Mouse (Mus musculus): Measurements from ENCODE around the gene Ssh1. TPM values are rescaled to one million over a fixed set of nuclear protein-coding genes. Genes with fewer than 3 reads are reported as not detected.
A peak's percentile ranks its signal among the peaks of the same experiment; 100 is the strongest.

Gene Ssh1
- polyA plus RNA-seq, 1 experiment from 2014 or later = 5.3 TPM

GRCm38 (mm10) chr5:113952519-113952918 lies 41.2 kb downstream of the Ssh1 start:
- Histone ChIP-seq H3K9ac (ENCODE audit: low read length) (no peak overlapping the region), H3K27me3 (ENCODE audit: control insufficient read depth, insufficient read depth, low read length) (no peaks in the 10 kb centered on the region), H3K4me2 (replicated peaks; ENCODE audit: low read depth) (no peak overlapping the region), H3K27ac (replicated peaks) (no peak overlapping the region), H3K4me1 (replicated peaks; ENCODE audit: control insufficient read depth, insufficient read depth) (no peaks in the 10 kb centered on the region), H3K36me3 (ENCODE audit: control insufficient read depth, insufficient read depth, low read length) (peaks cover 26% of the 10 kb centered on the region), H3K9me3 (ENCODE audit: control insufficient read depth, low read length) (no peaks in the 10 kb centered on the region), H3K4me3 (ENCODE audit: low read depth, low read length) (no peak overlapping the region)
- WGBS = 72% methylated on average over 10 of the region's 10 CpGs
- DNase-seq (ENCODE audit: low spot score) (no peak), ATAC-seq (ENCODE audit: low FRiP score, low TSS enrichment) (no peak)
- TF ChIP-seq EP300 (optimal IDR thresholded peaks at IDR 0.05) (no peak), CTCF (IDR thresholded peaks at IDR 0.05; ENCODE audit: low read depth) (no peak)

- Histone ChIP-seq H3K4me2 (replicated peaks; ENCODE audit: low read depth) (no peak overlapping the region), H3K27ac (replicated peaks) (no peak overlapping the region), H3K4me1 (replicated peaks; ENCODE audit: control insufficient read depth, insufficient read depth) (no peaks in the 10 kb centered on the region), H3K9me3 (ENCODE audit: control insufficient read depth, low read length) (no peaks in the 10 kb centered on the region), H3K36me3 (ENCODE audit: control insufficient read depth, insufficient read depth, low read length) (peaks cover 26% of the 10 kb centered on the region), H3K27me3 (ENCODE audit: control insufficient read depth, insufficient read depth, low read length) (no peaks in the 10 kb centered on the region), H3K4me3 (ENCODE audit: low read depth, low read length) (no peak overlapping the region), H3K9ac (ENCODE audit: low read length) (no peak overlapping the region)
- 44% methylated on average over 11 of the region's 11 CpGs for WGBS
- TF ChIP-seq CTCF (IDR thresholded peaks at IDR 0.05; ENCODE audit: low read depth) (no peak), EP300 (optimal IDR thresholded peaks at IDR 0.05) (no peak)
- no peak for ATAC-seq (ENCODE audit: low FRiP score, low TSS enrichment)
- no peak for DNase-seq (ENCODE audit: low spot score)
These were observed 42.0 kb downstream of the Ssh1 start for GRCm38 (mm10) chr5:113951693-113952071.

GRCm38 (mm10) chr5:113950786-113951692 lies 42.7 kb downstream of the Ssh1 start:
- H3K4me3 ChIP-seq (ENCODE audit: low read depth, low read length) = no peak overlapping the region
- WGBS = 72% methylated on average over 19 of the region's 19 CpGs
- ATAC-seq (ENCODE audit: low FRiP score, low TSS enrichment) (0 out of 2 replicates have a peak, but pooled peaks have one; percentile 15), DNase-seq (ENCODE audit: low spot score) (no peak)
- H3K36me3 ChIP-seq (ENCODE audit: control insufficient read depth, insufficient read depth, low read length) = peaks cover 31% of the 10 kb centered on the region
- H3K4me2 ChIP-seq (replicated peaks; ENCODE audit: low read depth) = no peak overlapping the region
- H3K9ac ChIP-seq (ENCODE audit: low read length) = no peak overlapping the region
- H3K27me3 ChIP-seq (ENCODE audit: control insufficient read depth, insufficient read depth, low read length) = no peaks in the 10 kb centered on the region
- no peak overlapping the region for H3K27ac ChIP-seq (replicated peaks)
- H3K4me1 ChIP-seq (replicated peaks; ENCODE audit: control insufficient read depth, insufficient read depth) = no peaks in the 10 kb centered on the region
- H3K9me3 ChIP-seq (ENCODE audit: control insufficient read depth, low read length) = no peaks in the 10 kb centered on the region
- TF ChIP-seq EP300 (optimal IDR thresholded peaks at IDR 0.05) (no peak), CTCF (IDR thresholded peaks at IDR 0.05; ENCODE audit: low read depth) (no peak)

GRCm38 (mm10) chr5:113950133-113950532 lies 43.6 kb downstream of the Ssh1 start:
- Histone ChIP-seq H3K4me2 (replicated peaks; ENCODE audit: low read depth) (no peak overlapping the region), H3K9ac (ENCODE audit: low read length) (no peak overlapping the region), H3K36me3 (ENCODE audit: control insufficient read depth, insufficient read depth, low read length) (peaks cover 36% of the 10 kb centered on the region), H3K9me3 (ENCODE audit: control insufficient read depth, low read length) (no peaks in the 10 kb centered on the region), H3K27me3 (ENCODE audit: control insufficient read depth, insufficient read depth, low read length) (no peaks in the 10 kb centered on the region), H3K27ac (replicated peaks) (no peak overlapping the region), H3K4me3 (ENCODE audit: low read depth, low read length) (no peak overlapping the region), H3K4me1 (replicated peaks; ENCODE audit: control insufficient read depth, insufficient read depth) (no peaks in the 10 kb centered on the region)
- DNase-seq (ENCODE audit: low spot score) (no peak), ATAC-seq (ENCODE audit: low FRiP score, low TSS enrichment) (no peak)
- TF ChIP-seq EP300 (optimal IDR thresholded peaks at IDR 0.05) = no peak
- no peak for TF ChIP-seq CTCF (IDR thresholded peaks at IDR 0.05; ENCODE audit: low read depth)
- 85% methylated on average over 17 of the region's 17 CpGs for WGBS

DNA sequence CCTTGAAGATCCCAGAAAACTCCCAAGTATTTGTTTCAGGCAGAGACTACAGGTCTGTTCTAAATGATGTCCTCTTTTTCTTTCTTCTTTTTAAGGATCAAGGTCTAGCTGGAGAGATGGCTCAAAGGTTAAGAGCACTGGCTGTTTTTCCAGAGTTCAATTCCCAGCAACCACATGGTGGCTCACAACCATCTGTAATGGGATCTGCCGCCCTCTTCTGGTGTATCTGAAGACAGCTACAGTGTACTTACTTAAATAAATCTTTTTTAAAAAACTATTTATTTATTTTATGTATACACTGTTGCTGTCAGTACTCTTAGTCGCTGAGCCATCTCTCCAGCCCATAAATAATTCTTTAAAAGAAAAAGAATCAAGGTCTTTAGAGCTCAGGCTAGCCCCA lies 46.4 kb downstream of the Ssh1 start:
- Histone ChIP-seq H3K9me3 (ENCODE audit: control insufficient read depth, low read length) (no peaks in the 10 kb centered on the region), H3K36me3 (ENCODE audit: control insufficient read depth, insufficient read depth, low read length) (peaks cover 45% of the 10 kb centered on the region), H3K27me3 (ENCODE audit: control insufficient read depth, insufficient read depth, low read length) (no peaks in the 10 kb centered on the region), H3K4me3 (ENCODE audit: low read depth, low read length) (no peak overlapping the region), H3K4me1 (replicated peaks; ENCODE audit: control insufficient read depth, insufficient read depth) (no peaks in the 10 kb centered on the region), H3K4me2 (replicated peaks; ENCODE audit: low read depth) (no peak overlapping the region), H3K27ac (replicated peaks) (no peak overlapping the region), H3K9ac (ENCODE audit: low read length) (no peak overlapping the region)
- ATAC-seq (ENCODE audit: low FRiP score, low TSS enrichment) = no peak
- TF ChIP-seq CTCF (IDR thresholded peaks at IDR 0.05; ENCODE audit: low read depth) (peak; percentile 41), EP300 (optimal IDR thresholded peaks at IDR 0.05) (no peak)
- DNase-seq (ENCODE audit: low spot score) = no peak
- WGBS = 64% methylated on average over 2 of the region's 2 CpGs

GRCm38 (mm10) chr5:113945126-113945525 lies 48.6 kb downstream of the Ssh1 start:
- no peaks in the 10 kb centered on the region for H3K27me3 ChIP-seq (ENCODE audit: control insufficient read depth, insufficient read depth, low read length)
- ATAC-seq (ENCODE audit: low FRiP score, low TSS enrichment) (no peak), DNase-seq (ENCODE audit: low spot score) (no peak)
- 91% methylated on average over 6 of the region's 6 CpGs for WGBS
- H3K27ac ChIP-seq (replicated peaks) = no peak overlapping the region
- no peak overlapping the region for H3K4me3 ChIP-seq (ENCODE audit: low read depth, low read length)
- no peaks in the 10 kb centered on the region for H3K4me1 ChIP-seq (replicated peaks; ENCODE audit: control insufficient read depth, insufficient read depth)
- H3K4me2 ChIP-seq (replicated peaks; ENCODE audit: low read depth) = no peak overlapping the region
- TF ChIP-seq EP300 (optimal IDR thresholded peaks at IDR 0.05) = no peak
- TF ChIP-seq CTCF (IDR thresholded peaks at IDR 0.05; ENCODE audit: low read depth) = no peak
- H3K9me3 ChIP-seq (ENCODE audit: control insufficient read depth, low read length) = no peaks in the 10 kb centered on the region
- H3K36me3 ChIP-seq (ENCODE audit: control insufficient read depth, insufficient read depth, low read length) = peaks cover 51% of the 10 kb centered on the region
- no peak overlapping the region for H3K9ac ChIP-seq (ENCODE audit: low read length)

Data from stomach, postnatal 0 days (tissue).